Comparison of ENCODE assay signal across 8 mouse cellular contexts in the genomic region with DNA sequence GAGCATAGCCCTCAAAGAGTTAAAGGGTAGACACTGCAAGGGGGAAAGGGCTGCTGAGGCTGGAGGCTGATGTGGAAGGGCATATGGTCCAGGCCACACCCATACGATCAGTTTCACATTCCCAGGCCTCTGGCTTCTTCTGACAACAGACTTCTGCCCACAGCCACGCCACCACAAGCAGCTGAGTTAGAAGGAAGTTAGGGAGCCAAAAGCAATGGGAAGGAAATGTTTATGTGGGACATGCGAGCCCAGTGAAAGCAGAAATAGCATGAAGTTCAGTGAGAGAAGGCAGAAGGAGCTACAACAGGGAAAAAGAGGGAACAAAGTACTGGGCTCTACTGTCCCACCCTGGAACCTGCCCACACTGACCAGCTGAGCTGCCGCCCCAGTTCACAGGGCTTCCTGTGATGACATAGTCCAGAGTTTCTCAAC.
DNase-seq lines count a peak whose midpoint lies in the region; TF ChIP-seq lines count a peak whose summit lies in the region.

No protein-coding gene starts in this region.

- H3K4me3 ChIP-seq in liver, adult 2 months (ENCODE audit: insufficient read depth, low read depth, low read length) = no peak overlapping the region
- H3K4me3 ChIP-seq in small intestine, adult 2 months (ENCODE audit: low read depth, low read length) = no peak overlapping the region

- H3K36me3 ChIP-seq in liver, adult 2 months (ENCODE audit: control insufficient read depth, insufficient read depth, low read length) = no peaks in the 10 kb centered on the region
- H3K36me3 ChIP-seq in small intestine, adult 2 months (ENCODE audit: control insufficient read depth, insufficient read depth, low read length) = no peaks in the 10 kb centered on the region

- 53% methylated on average over 4 of the region's 4 CpGs for WGBS in liver, adult 2 months
- 22% methylated on average over 4 of the region's 4 CpGs for WGBS in small intestine, adult 2 months

- no peak for TF ChIP-seq CTCF in liver, adult 2 months (IDR thresholded peaks at IDR 0.05; ENCODE audit: low read depth, low read length)
- TF ChIP-seq CTCF in small intestine, adult 2 months (IDR thresholded peaks at IDR 0.05; ENCODE audit: extremely low read depth, insufficient read length, insufficient replicate concordance, low read depth, low read length) = no peak

- H3K9ac ChIP-seq in liver, adult 2 months (ENCODE audit: low read depth, low read length) = no peak overlapping the region

- H3K27me3 ChIP-seq in liver, adult 2 months (ENCODE audit: control insufficient read depth, insufficient read depth, low read length) = no peaks in the 10 kb centered on the region
- no peaks in the 10 kb centered on the region for H3K27me3 ChIP-seq in small intestine, adult 2 months (ENCODE audit: control insufficient read depth, insufficient read depth, low read length)

- H3K79me2 ChIP-seq in liver, adult 2 months (ENCODE audit: control insufficient read depth, insufficient read depth, low read length) = no peaks in the 10 kb centered on the region

- no peaks in the 10 kb centered on the region for H3K4me1 ChIP-seq in liver, adult 2 months (ENCODE audit: control insufficient read depth, insufficient read depth, low read length)
- peaks cover 13% of the 10 kb centered on the region for H3K4me1 ChIP-seq in small intestine, adult 2 months (ENCODE audit: control insufficient read depth, insufficient read depth, insufficient read length, low read length)

- no peak for TF ChIP-seq POLR2A in liver, adult 2 months (IDR thresholded peaks at IDR 0.05; ENCODE audit: extremely low read depth, insufficient read depth, low read length)
- TF ChIP-seq POLR2A in small intestine, adult 2 months (IDR thresholded peaks at IDR 0.05; ENCODE audit: low read depth, low read length) = no peak

- peak; percentile 62 to 63 for DNase-seq in lung, adult 18-20 months
- DNase-seq in lung, postnatal 14 days = no peak
- DNase-seq in heart, adult 8-10 months (ENCODE audit: low spot score) = peak; percentile 41
- peak; percentile 53 for DNase-seq in liver, adult 2 months (ENCODE audit: extremely low read depth, low read depth, low spot score)
- no peak for DNase-seq in neural tube, embryonic 10.5 days (ENCODE audit: extremely low spot score, low spot score)
- DNase-seq in urinary bladder, postnatal 10 days (ENCODE audit: low spot score) = no peak
- no peak for DNase-seq in adrenal gland, adult 8-10 months

- peak overlapping the region; percentile 17 for H3K27ac ChIP-seq in liver, adult 2 months (replicated peaks; ENCODE audit: insufficient read depth, low read depth, low read length)
- H3K27ac ChIP-seq in small intestine, adult 2 months (ENCODE audit: insufficient read depth, low read depth, low read length) = peak overlapping the region; percentile 67

Comparison
In these comparisons a context has a peak if more than half of its experiments do, and no peak if none do; other contexts are left out.
1. DNase-seq: peak in lung, adult 18-20 months (2 of 2), heart, adult 8-10 months (single experiment) and liver, adult 2 months (single experiment); none in lung, postnatal 14 days (single experiment), neural tube, embryonic 10.5 days (single experiment), urinary bladder, postnatal 10 days (single experiment) and adrenal gland, adult 8-10 months (single experiment).